Comparison of ENCODE assay signal across 8 mouse cellular contexts in genomic region chr16:55519646-55520045, GRCm38 (mm10).
DNase-seq lines count a peak whose midpoint lies in the region; ATAC-seq and TF ChIP-seq lines count a peak whose summit lies in the region.
"Had no signal": no experiment of that assay in that cellular context is flagged by ENCODE, and none has a peak within 500 bp of the region (broad histone marks: within the 10 kb centered on the region; RNA-seq: fewer than 3 reads in every experiment).

No protein-coding gene starts in this region.

- peaks cover 0 to 3% of the 10 kb centered on the region in 2 experiments; a peak in 2 of 4 replicates for H3K36me3 ChIP-seq in MEL (ENCODE audit: control insufficient read depth in 1 of 2, insufficient read depth in 2 of 2, low read length in 2 of 2)
- H3K36me3 ChIP-seq: stomach, embryonic 15.5 days had no signal

- ATAC-seq in hematopoietic stem cell, adult 5-6 weeks (replicated peaks in 1 of 2; ENCODE audit: insufficient read depth in 1 of 2, low FRiP score in 2 of 2, low TSS enrichment in 1 of 2, low read depth in 1 of 2, poor library complexity in 2 of 2, severe bottlenecking in 2 of 2) = peak; percentile 88 to 93
- ATAC-seq in megakaryocyte-erythroid progenitor cell, adult 5-6 weeks (replicated peaks; ENCODE audit: low FRiP score, low TSS enrichment, poor library complexity, severe bottlenecking) = peak; percentile 49; the same call in 1 of the 2 replicates

- H3K4me1 ChIP-seq in MEL (ENCODE audit: control insufficient read depth in 1 of 2, insufficient read depth in 2 of 2, low read length in 2 of 2) = peaks cover 6 to 13% of the 10 kb centered on the region in 2 experiments
- H3K4me1 ChIP-seq: stomach, embryonic 15.5 days had no signal

- H3K79me2 ChIP-seq in MEL (ENCODE audit: control insufficient read depth, insufficient read depth, low read length, poor library complexity) = no peaks in the 10 kb centered on the region

- H3K4me3 ChIP-seq in MEL (ENCODE audit: control insufficient read depth in 1 of 2, insufficient read depth in 1 of 2, low read depth in 2 of 2, low read length in 2 of 2) = no peak overlapping the region
- H3K4me3 ChIP-seq: stomach, embryonic 15.5 days had no signal

- H3K9me3 ChIP-seq in MEL (replicated peaks; ENCODE audit: insufficient read depth, low read length) = no peaks in the 10 kb centered on the region
- H3K9me3 ChIP-seq: stomach, embryonic 15.5 days had no signal

- peak in 1 of 3 experiments; percentile 24; a peak in 1 of 6 replicates for TF ChIP-seq CTCF in MEL (IDR thresholded peaks at IDR 0.05 in 2 of 3, conservative IDR thresholded peaks at IDR 0.05 in 1 of 3; ENCODE audit: control insufficient read depth in 1 of 3, insufficient read depth in 1 of 3, low read depth in 2 of 3, low read length in 3 of 3, poor library complexity in 1 of 3, severe bottlenecking in 1 of 3)

- no peak overlapping the region for H3K9ac ChIP-seq in MEL (ENCODE audit: control insufficient read depth, low read depth, low read length, poor library complexity, severe bottlenecking)
- H3K9ac ChIP-seq: stomach, embryonic 15.5 days had no signal

- no peaks in the 10 kb centered on the region for H3K27me3 ChIP-seq in MEL (ENCODE audit: control insufficient read depth in 1 of 2, insufficient read depth in 2 of 2, low read length in 2 of 2)
- H3K27me3 ChIP-seq: stomach, embryonic 15.5 days had no signal

- TF ChIP-seq POLR2A in MEL (IDR thresholded peaks at IDR 0.05; ENCODE audit: control insufficient read depth in 1 of 2, insufficient read depth in 1 of 2, low read depth in 1 of 2, low read length in 2 of 2, poor library complexity in 1 of 2) = no peak

- no peak overlapping the region for H3K27ac ChIP-seq in MEL (ENCODE audit: control insufficient read depth, low read depth, low read length)
- H3K27ac ChIP-seq: stomach, embryonic 15.5 days had no signal

- no peak for TF ChIP-seq EP300 in MEL (IDR thresholded peaks at IDR 0.05; ENCODE audit: low read depth in 1 of 2, low read length in 2 of 2)

- peak; percentile 44 to 45 for DNase-seq in kidney, adult 8-10 months
- no peak for DNase-seq in kidney, adult 18-20 months
- DNase-seq in MEL (ENCODE audit: low read depth, low spot score) = no peak
- no peak for DNase-seq in left cerebral cortex, adult 8-10 months (ENCODE audit: low spot score in 2 of 2)
- DNase-seq in layer of hippocampus, adult 9-11 months = no peak

- peak; percentile 31 for TF ChIP-seq RAD21 in MEL (IDR thresholded peaks at IDR 0.05; ENCODE audit: low read depth, low read length)

TF ChIP-seq in MEL, 35 proteins besides CTCF, POLR2A, EP300 and RAD21:
- TF ChIP-seq NRF1 (IDR thresholded peaks at IDR 0.05; ENCODE audit: insufficient read depth, low read depth, low read length, poor library complexity, severe bottlenecking) (no peak), TBP (IDR thresholded peaks at IDR 0.05; ENCODE audit: low read depth, low read length) (no peak), POLR2AphosphoS2 (IDR thresholded peaks at IDR 0.05; ENCODE audit: low read length) (no peak), HCFC1 (IDR thresholded peaks at IDR 0.05; ENCODE audit: low read depth, low read length) (no peak), SMC3 (IDR thresholded peaks at IDR 0.05; ENCODE audit: low read depth, low read length) (peak; percentile 14; the same call in 1 of the 2 replicates)

Comparison
In these comparisons a context has a peak if more than half of its experiments do, and no peak if none do; other contexts are left out.
1. DNase-seq: peak in kidney, adult 8-10 months (2 of 2); none in kidney, adult 18-20 months (single experiment), MEL (single experiment), left cerebral cortex, adult 8-10 months (0 of 2) and layer of hippocampus, adult 9-11 months (single experiment).